Mouse (Mus musculus) lung, embryonic 15.5 days (tissue): ENCODE measurements around the gene Il1f10. TPM values are rescaled to one million over a fixed set of nuclear protein-coding genes. Genes with fewer than 3 reads are reported as not detected.

Experiments
- ATAC-seq: fragments of 200-750 bp; cut with Nextera tagmentation; 2 replicates; pipeline ENCODE4 v1.8.0; 2017; ENCODE audit warnings: moderate number of reproducible peaks, borderline replicate concordance; ENCODE audit not compliant: low FRiP score, low TSS enrichment; ENCODE audit errors: extremely low read depth
- H3K27ac ChIP-seq: fragments of 300-500 bp; sonication (generic); 2 replicates; pipeline ENCODE4 v1.5.1; 2015; ENCODE audit warnings: moderate library complexity, mild to moderate bottlenecking, inconsistent platforms
- H3K27me3 ChIP-seq: fragments of 300-500 bp; sonication (generic); 2 replicates; pipeline ENCODE4 v1.6.1; 2015; ENCODE audit warnings: inconsistent platforms
- H3K36me3 ChIP-seq: fragments of 300-500 bp; sonication (generic); 2 replicates; pipeline ENCODE4 v1.6.1; 2015; ENCODE audit warnings: inconsistent platforms
- H3K4me1 ChIP-seq: fragments of 300-500 bp; sonication (generic); 2 replicates; pipeline ENCODE4 v1.6.1; 2015; ENCODE audit warnings: inconsistent platforms
- H3K4me2 ChIP-seq: fragments of 300-500 bp; sonication (generic); 2 replicates; pipeline ENCODE4 v1.6.1; 2015; ENCODE audit warnings: inconsistent platforms, mild to moderate bottlenecking, moderate library complexity
- H3K4me3 ChIP-seq: fragments of 300-500 bp; sonication (generic); 2 replicates; pipeline ENCODE4 v1.5.1; 2015; ENCODE audit warnings: mild to moderate bottlenecking, inconsistent platforms
- H3K9ac ChIP-seq: fragments of 300-500 bp; sonication (generic); 2 replicates; pipeline ENCODE4 v1.6.1; 2015; ENCODE audit warnings: inconsistent platforms
- H3K9me3 ChIP-seq: fragments of 300-500 bp; sonication (generic); 2 replicates; pipeline ENCODE4 v1.6.1; 2016; ENCODE audit warnings: inconsistent platforms
- WGBS: fragments of 180-500 bp; shearing (Covaris S2); methylation state at CpG from one replicate; pipeline ENCODE4 v1.1.7; 2015; 5-methylcytosine and 5-hydroxymethylcytosine counted together
- polyA plus RNA-seq: library from polyadenylated mRNA; unstranded; fragments of >200 nt; fragmentation: Nextera tagmentation; extraction: Ambion mirVana; gene quantifications from 2 replicates; pipeline ENCODE4 v1.2.1, GENCODE M21; 2015

The Il1f10 gene
- polyA plus RNA-seq, 1 experiment from 2014 or later: not detected

DNA sequence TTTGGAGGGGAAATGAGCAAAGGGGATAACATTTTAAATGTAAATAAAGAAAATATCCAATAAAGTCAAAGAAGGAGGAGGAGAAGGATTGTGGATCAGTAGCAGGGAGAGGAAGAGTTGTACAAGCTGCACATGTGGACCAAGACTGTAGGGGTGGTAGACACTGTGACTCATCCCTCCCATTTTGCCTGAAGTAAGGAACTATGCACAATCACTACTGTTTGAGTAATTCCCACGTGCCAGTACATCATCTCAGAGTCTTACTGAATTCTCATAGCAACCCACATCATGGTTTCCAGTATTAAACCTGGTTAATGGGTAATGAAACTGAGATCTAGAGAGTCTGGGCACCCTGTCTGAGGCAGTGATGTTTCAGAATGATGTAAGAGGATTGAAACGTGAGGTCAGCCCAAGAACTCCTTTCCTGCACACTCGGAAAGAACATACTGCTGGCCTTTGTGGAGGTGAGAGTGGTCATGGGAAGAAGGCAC is 50.4 kb downstream of the Il1f10 start:
- H3K27ac ChIP-seq: no peak overlapping the region
- ATAC-seq: no peak
- H3K9me3 ChIP-seq: no peaks in the 10 kb centered on the region
- no peaks in the 10 kb centered on the region for H3K4me1 ChIP-seq
- H3K4me3 ChIP-seq: no peak overlapping the region
- no peak overlapping the region for H3K4me2 ChIP-seq
- H3K27me3 ChIP-seq: no peaks in the 10 kb centered on the region
- H3K9ac ChIP-seq: no peak overlapping the region
- no peaks in the 10 kb centered on the region for H3K36me3 ChIP-seq
- WGBS: 53% methylated on average over 3 of the region's 3 CpGs

Other genes with a start within 250 kb of the Il1f10 start
- 0.74 and 1.2 TPM in 2 replicates for gene Hnmt, start 241.8 kb upstream of the Il1f10 start, polyA plus RNA-seq
- gene Tbpl2, start 194.6 kb upstream of the Il1f10 start, polyA plus RNA-seq: not detected in 2 replicates
- gene Il1f8, start 138.0 kb upstream of the Il1f10 start, polyA plus RNA-seq: not detected in 2 replicates
- not detected in 2 replicates for gene Il1f9, start 104.7 kb upstream of the Il1f10 start, polyA plus RNA-seq
- not detected in 2 replicates for gene Il1f6, start 75.8 kb upstream of the Il1f10 start, polyA plus RNA-seq
- gene Il1f5, start 14.2 kb upstream of the Il1f10 start, polyA plus RNA-seq: not detected in 2 replicates
- 0.42 and 0.84 TPM in 2 replicates for gene Il1rn, start 45.7 kb downstream of the Il1f10 start, polyA plus RNA-seq
- 2.3 and 2.8 TPM in 2 replicates for gene Psd4, start 76.4 kb downstream of the Il1f10 start, polyA plus RNA-seq
- gene Pax8, start 184.4 kb downstream of the Il1f10 start, polyA plus RNA-seq: 0.22 TPM in 1 of 2 replicates, not detected in the other